Mouse (Mus musculus): ENCODE data around the gene Lama5. TPM values are rescaled to one million over a fixed set of nuclear protein-coding genes. Genes with fewer than 3 reads are reported as not detected.

Lama5 gene
- polyA plus RNA-seq, 1 experiment: 144 TPM

GRCm38 (mm10) chr2:180254436-180255209 is 29.0 kb upstream of the Lama5 start:
- no peak for DNase-seq (ENCODE audit: low spot score)

DNA sequence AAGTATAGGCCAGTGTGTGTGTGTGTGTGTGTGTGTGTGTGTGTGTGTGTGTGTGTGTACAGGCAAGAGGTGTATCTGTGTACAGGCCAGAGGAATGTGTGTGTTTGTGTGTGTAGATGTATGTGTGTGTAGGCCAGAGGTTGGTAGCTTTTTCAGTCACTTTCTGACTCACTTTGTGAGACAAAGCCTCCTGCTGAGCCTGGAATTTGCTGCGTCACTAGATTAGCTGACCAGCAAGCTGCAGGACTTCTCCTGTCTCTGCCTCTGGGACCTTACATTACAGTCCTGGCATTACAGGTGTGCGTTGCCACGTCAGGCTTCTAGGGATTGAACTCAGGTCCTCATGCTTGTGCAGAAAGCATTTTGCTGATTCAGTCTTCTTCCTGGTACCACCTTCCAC is 26.2 kb upstream of the Lama5 start:
- DNase-seq (ENCODE audit: low spot score): no peak

DNA sequence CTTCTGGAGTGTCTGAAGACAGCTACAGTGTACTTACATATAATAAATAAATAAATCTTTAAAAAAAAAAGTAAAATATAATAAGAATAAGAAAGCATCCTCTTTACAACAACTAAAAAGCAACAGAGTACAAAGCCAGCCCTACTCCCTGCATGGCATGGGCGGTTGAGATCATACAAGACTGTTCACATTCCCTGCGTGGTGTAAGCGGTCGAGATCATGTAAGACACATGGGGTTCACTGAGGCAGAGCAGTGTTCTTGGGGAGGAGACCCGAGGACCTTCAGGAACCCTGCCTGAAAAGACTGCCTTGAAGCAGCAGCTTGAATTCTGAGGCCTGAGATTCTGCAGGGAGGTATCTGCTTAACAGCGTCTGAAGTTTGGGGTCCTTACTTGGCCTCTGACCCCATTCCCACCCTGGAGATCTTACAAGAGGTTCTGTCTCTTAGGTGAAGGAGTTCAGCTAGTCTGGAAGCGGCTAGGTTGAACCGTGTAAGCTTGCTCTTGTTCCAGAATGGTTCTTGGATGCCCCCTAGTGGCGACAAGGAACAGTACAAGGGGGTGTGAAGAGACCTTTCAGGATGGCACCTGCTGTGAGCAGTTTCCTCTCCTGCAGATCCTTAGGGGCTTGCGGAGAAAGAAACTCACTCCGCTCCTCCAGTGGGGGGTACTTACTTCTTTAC is 25.4 kb upstream of the Lama5 start:
- no peak for DNase-seq (ENCODE audit: low spot score)

GRCm38 (mm10) chr2:180248947-180249660 is 23.4 kb upstream of the Lama5 start:
- DNase-seq (ENCODE audit: low spot score): no peak

GRCm38 (mm10) chr2:180247916-180248315 is 22.3 kb upstream of the Lama5 start:
- no peak for DNase-seq (ENCODE audit: low spot score)

- DNase-seq (ENCODE audit: low spot score): no peak
These were observed 17.4 kb upstream of the Lama5 start for GRCm38 (mm10) chr2:180243108-180243507.

- no peak for DNase-seq (ENCODE audit: low spot score)
These were observed 12.9 kb upstream of the Lama5 start for GRCm38 (mm10) chr2:180238591-180238990.

DNA sequence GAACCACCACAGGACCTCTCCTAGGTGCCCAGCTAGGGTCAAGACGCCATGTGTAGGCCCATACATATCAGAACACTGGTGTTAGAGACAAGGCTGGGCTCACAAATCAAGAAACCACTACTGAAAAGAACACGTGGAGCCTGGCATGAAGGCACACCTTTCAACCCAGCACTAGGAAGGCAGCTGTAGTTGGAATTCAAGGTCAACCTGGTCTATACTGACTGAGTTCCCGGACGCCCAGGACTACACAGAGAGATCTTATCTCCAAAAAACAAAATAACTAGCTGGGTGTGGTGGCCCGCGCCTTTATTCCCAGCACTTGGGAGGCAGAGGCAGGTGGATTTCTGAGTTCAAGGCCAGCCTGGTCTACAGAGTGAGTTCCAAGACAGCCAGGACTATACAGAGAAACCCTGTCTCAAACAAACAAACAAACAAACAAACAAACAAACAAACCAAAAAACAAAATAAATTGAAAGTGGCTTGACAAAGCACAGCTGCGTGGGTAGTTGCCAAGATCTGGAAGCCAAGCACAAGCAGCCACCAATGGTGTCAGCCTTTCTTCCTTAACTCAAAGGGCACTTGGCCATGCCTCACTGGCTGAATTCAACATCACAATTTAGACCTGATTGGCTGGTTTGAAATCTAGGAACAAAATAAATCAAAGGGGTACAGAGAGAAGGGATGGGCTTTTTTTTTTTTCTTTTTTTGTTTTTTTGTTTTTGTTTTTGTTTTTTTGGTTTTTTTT is 12.1 kb upstream of the Lama5 start:
- no peak for DNase-seq (ENCODE audit: low spot score)

DNA sequence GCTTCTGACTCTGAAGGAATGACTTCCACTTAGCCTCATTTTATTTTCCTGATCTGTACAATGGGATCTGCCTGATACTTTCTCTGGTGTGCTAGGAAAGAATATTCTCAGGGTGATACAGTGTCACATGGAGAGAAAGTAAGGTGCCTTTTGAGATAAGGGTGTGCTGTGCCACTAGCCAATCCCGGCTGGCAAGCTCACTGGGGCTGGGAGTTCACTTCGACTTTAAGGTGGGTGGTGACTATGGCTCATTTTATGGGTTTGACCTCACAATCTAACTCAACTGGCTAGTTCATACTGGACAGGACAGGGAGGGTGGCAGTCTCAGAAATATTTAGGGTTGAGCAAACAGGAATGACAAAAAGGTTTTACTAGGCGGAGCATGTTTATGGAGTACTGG is 11.3 kb upstream of the Lama5 start:
- no peak for DNase-seq (ENCODE audit: low spot score)

- DNase-seq (ENCODE audit: low spot score): no peak
These were observed 10.8 kb upstream of the Lama5 start for GRCm38 (mm10) chr2:180236500-180236899.

DNA sequence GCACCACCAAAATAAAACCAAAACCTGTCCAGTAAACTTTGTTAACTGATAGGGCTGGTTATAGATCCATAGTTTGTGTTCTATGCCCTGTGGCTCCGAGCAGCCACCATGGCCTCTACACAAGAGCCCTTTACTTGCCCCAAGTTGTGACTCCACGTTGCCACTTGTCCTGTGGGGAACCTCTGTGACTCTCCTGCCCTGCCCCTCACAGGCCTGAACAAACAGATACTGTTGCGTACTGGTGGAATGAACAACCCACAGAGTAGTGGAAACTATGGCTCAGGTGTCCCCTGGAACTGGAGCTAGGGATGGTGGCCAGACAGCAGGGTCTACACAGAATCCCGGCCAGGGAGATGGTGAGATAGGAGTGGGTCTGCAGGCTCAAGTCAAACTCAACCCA is 10.1 kb upstream of the Lama5 start:
- no peak for DNase-seq (ENCODE audit: low spot score)

DNA sequence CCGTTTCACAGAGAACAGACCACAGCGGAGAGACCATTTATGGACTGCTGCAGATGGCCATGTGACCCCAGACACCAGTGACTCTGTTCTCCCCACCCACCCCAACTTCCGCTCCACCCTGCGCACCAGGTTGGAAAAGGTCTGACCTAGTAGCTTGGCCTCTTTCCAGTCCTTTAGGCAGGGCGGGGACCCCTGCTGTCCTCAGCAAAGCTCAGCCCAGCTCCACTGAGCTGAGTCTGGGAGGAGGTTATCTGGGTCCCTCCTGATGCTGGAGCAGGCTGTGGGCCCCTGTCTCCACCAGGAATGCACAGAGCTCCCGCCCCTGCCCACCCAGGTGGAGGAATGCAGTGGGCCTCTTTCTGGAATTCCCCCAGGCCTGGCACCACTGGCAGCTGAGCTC is 9.3 kb upstream of the Lama5 start:
- DNase-seq (ENCODE audit: low spot score): no peak

DNA sequence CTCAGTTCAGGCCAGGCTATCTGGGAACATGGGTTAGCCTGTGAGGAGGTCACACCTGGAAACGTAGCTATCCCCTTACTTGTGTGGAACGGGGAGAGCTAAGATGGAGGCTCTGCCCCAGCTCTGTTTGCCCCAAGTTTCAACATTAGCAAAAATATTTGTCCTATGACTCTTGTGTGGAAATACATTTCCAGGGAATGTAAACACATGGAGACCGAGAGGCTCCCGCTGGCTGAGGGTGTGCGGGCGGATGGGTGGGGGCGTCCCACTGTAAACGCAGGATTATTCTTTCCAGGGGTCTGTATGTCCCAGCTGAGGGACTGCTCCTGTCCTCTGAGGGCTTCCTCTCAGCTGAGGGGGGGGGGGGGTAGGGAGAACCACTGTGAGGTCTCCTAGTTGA is 8.7 kb upstream of the Lama5 start:
- DNase-seq (ENCODE audit: low spot score): no peak

DNA sequence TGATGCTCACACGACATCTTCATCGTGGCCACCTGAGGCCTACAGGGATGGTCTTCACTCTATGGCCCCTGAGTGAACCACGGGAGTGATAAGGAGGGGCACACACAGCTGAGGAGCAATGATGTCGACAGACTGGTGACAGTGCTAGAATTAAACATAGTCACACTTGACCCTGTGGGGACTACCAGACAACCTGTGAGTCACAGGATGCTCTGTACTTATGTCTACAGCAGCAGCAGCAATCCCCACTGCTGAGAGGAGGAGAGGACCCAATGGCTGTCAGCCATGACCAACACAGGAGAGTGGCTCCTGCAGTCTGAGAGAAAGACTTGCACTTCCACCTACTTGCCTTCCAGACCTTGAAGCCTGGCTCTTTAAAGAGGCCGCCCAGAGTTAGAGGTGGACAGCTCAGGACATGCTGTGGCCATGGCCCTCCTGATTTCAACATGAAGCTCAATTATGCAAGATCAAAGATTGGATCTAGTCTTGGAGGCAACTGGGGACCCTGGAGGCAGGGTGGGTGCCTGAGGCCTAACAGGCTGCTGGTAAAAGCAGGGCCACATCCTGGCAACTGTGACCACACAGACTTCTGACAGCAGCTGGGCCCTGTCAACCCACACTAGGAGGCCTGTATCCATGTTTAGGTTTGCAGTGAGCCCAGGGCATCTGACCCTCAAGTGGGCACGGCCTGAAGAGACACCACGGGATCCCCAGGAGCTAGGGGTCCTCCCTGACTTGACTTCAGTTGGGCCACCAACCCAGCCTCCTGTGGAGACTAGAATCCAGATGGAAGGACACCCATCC is 7.6 kb upstream of the Lama5 start:
- no peak for DNase-seq (ENCODE audit: low spot score)

DNA sequence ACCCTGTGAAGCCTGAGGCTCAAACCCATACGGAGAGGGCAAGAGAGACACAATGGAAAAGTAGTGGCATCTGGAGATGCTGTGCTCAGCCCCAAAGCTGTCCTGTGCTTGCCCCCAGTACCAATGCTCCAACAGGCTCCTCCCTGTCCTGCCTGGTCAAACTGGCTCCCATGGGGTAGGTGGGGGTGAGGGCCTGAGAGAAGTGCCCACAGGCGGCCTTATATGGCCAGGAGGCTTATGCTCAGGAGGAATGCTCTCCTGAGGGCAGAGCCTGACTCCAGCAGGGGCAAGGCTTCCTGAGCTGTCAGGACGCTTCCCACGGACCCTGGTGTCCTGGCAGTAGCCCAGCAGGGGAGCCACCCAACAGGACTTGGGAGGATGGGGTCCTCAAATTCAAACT is 4.8 kb upstream of the Lama5 start:
- DNase-seq (ENCODE audit: low spot score): no peak

DNA sequence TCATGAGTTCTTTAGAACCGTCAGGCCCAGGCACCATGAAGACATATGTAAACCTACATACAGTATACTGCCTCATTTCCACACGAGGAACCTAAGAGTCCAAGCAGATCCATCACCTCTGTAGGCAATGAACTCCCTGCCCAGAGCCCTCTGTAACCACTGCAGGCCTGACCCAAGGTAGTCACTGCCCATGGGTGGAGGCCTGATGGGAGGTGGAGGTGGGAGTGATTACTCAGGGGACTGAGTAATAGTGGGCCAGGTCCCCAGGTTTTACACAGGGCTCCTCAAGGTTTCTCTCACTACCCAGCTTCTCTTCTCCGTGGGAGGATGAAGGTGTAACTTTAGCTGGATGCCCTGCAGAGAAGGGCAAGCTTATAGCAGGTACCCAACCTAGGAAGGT is 3.5 kb upstream of the Lama5 start:
- DNase-seq (ENCODE audit: low spot score): no peak

DNA sequence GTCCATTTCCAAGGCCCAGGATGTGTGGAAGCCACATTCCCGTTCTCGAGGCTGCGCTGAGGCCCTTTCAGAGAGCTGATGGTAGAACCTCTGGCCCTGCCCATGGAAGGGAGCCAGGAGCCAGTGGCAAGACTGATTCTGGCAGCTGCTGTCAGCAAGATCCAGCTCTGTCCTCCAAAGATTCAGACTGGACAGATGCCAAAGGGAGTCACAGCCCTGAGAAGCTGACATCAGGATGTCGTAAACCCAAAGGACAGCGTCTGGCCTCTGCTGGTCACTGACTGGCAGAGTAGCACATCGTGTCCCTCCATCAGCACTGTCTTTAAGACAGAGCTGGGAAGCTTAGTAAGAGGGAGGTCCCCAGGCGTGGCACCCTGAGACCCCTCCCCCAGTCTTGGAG is 2.9 kb upstream of the Lama5 start:
- DNase-seq (ENCODE audit: low spot score): no peak

DNA sequence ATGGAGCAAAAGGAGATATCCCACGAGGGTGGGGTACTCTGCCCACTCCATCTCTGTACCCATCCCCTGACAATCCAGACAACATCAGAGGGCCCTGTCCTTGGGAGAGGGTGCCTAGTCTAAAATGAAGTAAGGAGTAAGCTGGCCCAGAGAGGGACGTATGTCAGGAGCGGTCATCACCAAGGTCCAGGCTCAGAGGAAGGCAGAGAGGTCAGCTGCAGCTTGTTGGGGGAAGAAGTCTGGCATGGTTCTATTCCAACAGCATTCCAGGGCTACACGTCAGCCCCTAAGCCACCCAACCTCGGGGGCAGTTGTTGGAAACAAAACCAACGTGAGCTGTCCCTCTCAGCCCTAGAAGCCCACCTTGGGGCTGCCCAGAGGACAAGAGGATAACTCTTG is 2.4 kb upstream of the Lama5 start:
- no peak for DNase-seq (ENCODE audit: low spot score)

DNA sequence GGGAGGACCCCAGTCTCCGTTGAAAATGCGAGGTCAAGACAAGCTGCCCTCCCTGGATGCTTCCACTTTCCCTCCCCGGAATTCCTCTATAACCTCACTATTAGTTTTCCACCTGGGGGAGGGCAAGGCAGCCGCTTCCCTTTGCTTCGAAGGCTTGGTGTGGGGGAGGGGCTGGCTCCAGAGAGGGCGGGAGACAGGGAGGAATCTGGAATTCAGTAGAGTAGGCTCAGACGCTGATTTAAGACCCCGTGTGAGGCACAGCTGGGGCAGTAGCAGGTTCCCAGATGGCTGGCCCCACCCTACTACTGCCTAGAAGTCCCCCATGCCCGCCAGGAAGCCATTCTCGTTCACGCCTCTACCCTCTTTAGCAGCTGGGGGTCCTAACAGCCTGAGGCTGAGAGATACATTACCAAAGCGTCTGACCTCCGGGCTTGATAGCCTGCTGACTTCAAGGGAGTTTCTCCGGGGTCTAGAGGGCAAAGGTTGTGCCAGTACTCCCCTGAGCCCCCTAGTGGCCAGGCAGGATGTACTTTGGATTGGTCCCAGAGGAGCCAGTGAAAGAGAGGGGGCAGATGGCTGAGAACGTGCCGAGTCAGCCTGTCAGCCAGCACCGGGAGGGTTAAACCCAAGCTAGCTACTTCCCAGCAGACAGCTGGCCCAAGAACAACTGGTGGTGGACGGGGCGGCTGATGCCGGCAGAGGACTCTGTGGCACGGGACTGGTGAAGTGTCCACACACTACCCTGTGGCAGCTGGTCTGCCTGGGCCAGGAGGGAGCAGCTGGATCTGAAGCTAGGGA is 1.8 kb upstream of the Lama5 start:
- DNase-seq (ENCODE audit: low spot score): peak; percentile 37

DNA sequence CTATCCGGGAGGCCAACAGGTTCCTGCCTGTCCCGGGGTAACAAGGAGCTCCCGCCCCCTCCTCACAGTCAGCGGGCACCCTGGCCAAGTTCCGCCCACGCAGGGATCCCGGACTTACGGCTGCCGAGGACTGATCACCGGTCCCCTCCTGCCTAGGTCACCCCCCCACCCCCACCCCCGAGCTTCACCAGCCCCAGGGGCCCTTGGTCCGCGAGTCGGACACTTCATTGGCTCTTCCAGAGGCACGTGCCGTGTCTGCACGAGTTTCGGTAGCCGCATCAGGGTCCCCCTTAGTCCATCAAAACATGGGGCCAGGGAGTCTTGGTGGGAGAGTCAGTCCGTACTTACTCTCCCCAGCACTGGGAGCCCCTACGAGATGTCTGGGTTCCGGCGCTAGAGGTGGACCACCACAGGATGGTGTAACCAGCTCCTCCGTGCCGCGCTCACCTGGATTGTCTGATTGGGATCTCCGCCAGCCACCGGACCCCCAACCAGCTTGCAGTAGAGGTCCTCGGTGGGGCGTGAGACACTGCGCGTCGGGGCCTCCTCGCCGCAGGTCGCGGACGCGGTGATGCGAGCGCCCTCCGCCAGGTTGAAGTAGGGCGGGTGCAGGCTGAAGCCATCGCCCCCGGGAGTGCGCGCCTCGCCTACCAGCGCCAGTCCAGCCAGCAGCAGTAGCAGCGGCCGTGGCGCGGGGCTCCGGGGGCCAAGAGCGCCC is 456 bp downstream of the Lama5 start:
- peak; percentile 59 for DNase-seq (ENCODE audit: low spot score)

All from urinary bladder, adult 2 months (tissue).